Mouse (Mus musculus): ENCODE results near the gene Bora. TPM values are rescaled to one million over a fixed set of nuclear protein-coding genes. Genes with fewer than 3 reads are reported as not detected.
"Not testable (repeated sequence)": the region's sequence is repeated elsewhere in the genome, so short reads cannot be mapped to it uniquely, and the experiment has no call there.

The Bora gene
- polyA plus RNA-seq, 1 experiment from 2014 or later, result 14.0 TPM

DNA sequence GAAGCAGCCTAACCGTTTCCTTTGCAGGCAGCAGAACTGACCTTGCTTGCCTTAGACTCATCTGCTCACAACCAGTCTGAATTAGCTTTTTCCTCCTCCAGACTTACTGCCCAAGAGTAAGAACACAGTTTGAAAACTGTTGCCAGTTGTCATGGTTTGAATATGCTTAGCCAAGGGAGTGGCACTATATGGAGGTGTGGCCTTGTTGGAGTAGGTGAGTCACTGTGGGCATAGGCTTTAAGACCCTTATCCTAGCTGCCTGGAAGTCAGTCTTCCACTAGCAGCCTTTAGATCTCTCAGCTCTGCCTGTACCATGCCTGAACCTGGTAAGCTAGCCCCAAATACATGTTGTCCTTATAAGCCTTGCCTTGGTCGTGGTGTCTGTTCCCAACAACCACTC lies 8.3 kb upstream of the Bora start:
- Histone ChIP-seq H3K27ac (replicated peaks) (no peak overlapping the region), H3K9ac (replicated peaks) (no peak overlapping the region), H3K4me1 (no peaks in the 10 kb centered on the region), H3K4me2 (no peak overlapping the region), H3K36me3 (peaks cover 11% of the 10 kb centered on the region), H3K27me3 (replicated peaks) (no peaks in the 10 kb centered on the region), H3K4me3 (replicated peaks) (no peak overlapping the region), H3K9me3 (replicated peaks) (no peaks in the 10 kb centered on the region)
- WGBS, result 74% methylated on average over 2 of the region's 2 CpGs
- ATAC-seq (ENCODE audit: low FRiP score), result no peak

DNA sequence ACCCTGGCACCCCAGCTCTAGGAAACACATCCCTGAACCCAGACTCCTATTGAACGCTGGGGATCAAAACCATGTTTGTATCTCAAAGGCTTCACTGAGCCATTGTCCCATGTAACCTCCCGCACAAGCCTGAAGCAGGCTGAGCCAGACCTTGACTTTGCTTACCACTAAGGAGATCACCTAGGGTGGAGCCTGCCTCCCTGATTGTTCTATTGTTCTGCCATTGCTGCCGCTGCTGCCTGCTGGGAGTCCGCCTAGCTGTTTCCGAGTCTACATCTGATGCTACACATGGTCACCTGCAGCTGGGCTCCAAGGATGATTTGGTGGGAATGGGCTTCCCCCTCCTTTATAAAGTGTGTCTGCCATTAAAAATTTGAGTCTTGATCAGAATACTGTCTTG lies 6.7 kb upstream of the Bora start:
- 50% methylated on average over 5 of the region's 5 CpGs for WGBS
- not testable (repeated sequence) for H3K27me3 ChIP-seq (replicated peaks); H3K9me3 ChIP-seq (replicated peaks); H3K9ac ChIP-seq (replicated peaks); H3K4me3 ChIP-seq (replicated peaks); H3K4me2 ChIP-seq; H3K27ac ChIP-seq (replicated peaks); ATAC-seq (ENCODE audit: low FRiP score)
- H3K36me3 ChIP-seq, result peaks cover 11% of the 10 kb centered on the region
- peaks cover 10% of the 10 kb centered on the region for H3K4me1 ChIP-seq

DNA sequence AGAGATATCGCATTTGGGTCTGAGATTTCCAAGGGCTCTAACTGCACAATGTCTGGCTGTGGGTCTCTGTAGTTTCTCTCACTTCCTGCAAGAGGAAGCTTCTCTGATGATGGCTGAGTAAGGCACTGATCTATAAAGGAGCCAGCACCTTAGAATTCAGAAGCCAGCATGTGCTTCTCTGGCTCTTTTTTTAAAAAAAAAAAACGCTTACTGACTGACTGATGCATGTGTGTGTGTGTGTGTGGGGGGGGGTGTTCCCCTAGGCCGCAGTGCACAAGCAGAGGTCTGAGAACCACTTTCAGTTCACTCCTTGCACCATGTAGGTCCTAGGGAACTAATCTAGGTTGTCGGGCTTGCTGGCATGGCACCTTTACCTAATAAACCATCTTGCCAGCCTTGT lies 4.6 kb upstream of the Bora start:
- Histone ChIP-seq H3K9me3 (replicated peaks) (no peaks in the 10 kb centered on the region), H3K27me3 (replicated peaks) (no peaks in the 10 kb centered on the region), H3K4me2 (no peak overlapping the region), H3K36me3 (peaks cover 4% of the 10 kb centered on the region; the same call in 1 of the 2 replicates), H3K27ac (replicated peaks) (no peak overlapping the region), H3K9ac (replicated peaks) (no peak overlapping the region), H3K4me1 (peaks cover 18% of the 10 kb centered on the region), H3K4me3 (replicated peaks) (no peak overlapping the region)
- WGBS, result 82% methylated on average over 4 of the region's 4 CpGs
- no peak for ATAC-seq (ENCODE audit: low FRiP score)

DNA sequence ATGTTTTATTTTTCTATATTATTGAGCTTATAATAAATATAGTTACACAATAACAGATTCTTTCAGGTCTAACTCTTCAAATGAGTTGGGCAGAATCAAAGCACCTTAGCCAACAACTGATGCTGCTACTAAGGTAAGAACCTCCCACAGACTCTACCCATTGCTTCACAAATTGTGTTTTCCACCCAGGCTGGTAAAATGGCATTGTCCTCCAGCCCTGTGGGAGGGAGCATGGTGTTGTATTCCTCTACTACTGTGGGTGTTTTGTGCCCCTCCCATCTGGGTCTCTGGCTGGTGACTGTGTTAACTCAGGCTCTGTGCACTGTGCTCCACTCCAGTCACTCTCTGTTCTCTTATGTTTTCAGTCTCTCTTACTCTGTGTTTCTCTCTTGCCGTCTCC lies 2.5 kb upstream of the Bora start:
- Histone ChIP-seq H3K9ac (replicated peaks) (no peak overlapping the region), H3K4me2 (peak overlapping the region; percentile 77), H3K27ac (replicated peaks) (no peak overlapping the region), H3K27me3 (replicated peaks) (no peaks in the 10 kb centered on the region), H3K36me3 (no peaks in the 10 kb centered on the region; the same call in 1 of the 2 replicates), H3K4me3 (replicated peaks) (0 out of 2 replicates have a peak overlapping the region, but pooled peaks have one; percentile 98), H3K4me1 (peaks cover 25% of the 10 kb centered on the region), H3K9me3 (replicated peaks) (no peaks in the 10 kb centered on the region)
- 33% methylated on average over 1 of the region's 1 CpGs for WGBS
- ATAC-seq (ENCODE audit: low FRiP score), result no peak

DNA sequence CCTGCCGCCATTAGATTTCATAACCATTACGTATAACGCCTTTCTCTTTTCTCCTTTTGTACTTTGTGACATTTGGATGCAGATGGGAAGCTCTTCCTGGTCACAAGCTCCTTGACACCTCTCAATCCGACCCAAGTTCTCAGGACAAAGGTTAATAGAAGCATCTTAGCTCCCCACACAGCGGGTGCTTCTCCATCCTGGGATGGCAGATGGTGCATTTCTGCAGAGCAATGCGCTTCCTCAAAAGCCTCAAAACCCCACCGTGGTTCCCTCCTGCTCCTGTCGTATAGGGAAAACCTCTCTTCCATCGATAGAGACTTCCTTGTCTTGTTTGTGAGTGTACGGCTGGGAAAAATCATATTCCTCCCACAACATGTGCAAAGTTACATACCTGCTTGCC lies 1.9 kb upstream of the Bora start:
- H3K27ac ChIP-seq (replicated peaks), result no peak overlapping the region
- no peaks in the 10 kb centered on the region for H3K36me3 ChIP-seq
- ATAC-seq (ENCODE audit: low FRiP score), result no peak
- H3K4me2 ChIP-seq, result peak overlapping the region; percentile 77
- 19% methylated on average over 10 of the region's 10 CpGs for WGBS
- no peaks in the 10 kb centered on the region for H3K9me3 ChIP-seq (replicated peaks)
- H3K9ac ChIP-seq (replicated peaks), result 0 out of 2 replicates have a peak overlapping the region, but pooled peaks have one; percentile 23
- peaks cover 25% of the 10 kb centered on the region for H3K4me1 ChIP-seq
- peak overlapping the region; percentile 98 for H3K4me3 ChIP-seq (replicated peaks)
- H3K27me3 ChIP-seq (replicated peaks), result no peaks in the 10 kb centered on the region

DNA sequence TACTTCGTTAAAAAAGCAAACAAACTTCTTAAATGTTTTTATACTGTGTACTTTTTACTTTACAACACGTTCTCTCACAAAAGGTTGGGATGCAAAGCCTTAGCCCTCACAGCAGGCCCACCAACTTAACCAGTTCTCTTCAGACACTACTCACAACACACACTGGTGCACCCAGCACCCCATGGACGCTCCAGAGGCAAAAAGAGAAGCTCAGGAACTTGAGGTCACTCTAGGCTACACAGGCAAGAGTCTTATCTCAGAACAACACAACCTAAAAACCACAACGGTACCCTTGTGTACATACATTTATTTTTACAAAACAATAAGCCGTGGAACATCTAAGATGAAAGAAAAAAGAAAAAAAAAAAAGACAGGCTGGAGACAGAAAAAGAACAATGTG lies 1.3 kb upstream of the Bora start:
- Histone ChIP-seq H3K4me2 (peak overlapping the region; percentile 77), H3K27ac (replicated peaks) (no peak overlapping the region), H3K9ac (replicated peaks) (peak overlapping the region; percentile 93), H3K9me3 (replicated peaks) (no peaks in the 10 kb centered on the region), H3K4me3 (replicated peaks) (peak overlapping the region; percentile 98), H3K27me3 (replicated peaks) (no peaks in the 10 kb centered on the region), H3K36me3 (no peaks in the 10 kb centered on the region), H3K4me1 (peaks cover 25% of the 10 kb centered on the region)
- WGBS, result 6% methylated on average over 5 of the region's 5 CpGs
- no peak for ATAC-seq (ENCODE audit: low FRiP score)

DNA sequence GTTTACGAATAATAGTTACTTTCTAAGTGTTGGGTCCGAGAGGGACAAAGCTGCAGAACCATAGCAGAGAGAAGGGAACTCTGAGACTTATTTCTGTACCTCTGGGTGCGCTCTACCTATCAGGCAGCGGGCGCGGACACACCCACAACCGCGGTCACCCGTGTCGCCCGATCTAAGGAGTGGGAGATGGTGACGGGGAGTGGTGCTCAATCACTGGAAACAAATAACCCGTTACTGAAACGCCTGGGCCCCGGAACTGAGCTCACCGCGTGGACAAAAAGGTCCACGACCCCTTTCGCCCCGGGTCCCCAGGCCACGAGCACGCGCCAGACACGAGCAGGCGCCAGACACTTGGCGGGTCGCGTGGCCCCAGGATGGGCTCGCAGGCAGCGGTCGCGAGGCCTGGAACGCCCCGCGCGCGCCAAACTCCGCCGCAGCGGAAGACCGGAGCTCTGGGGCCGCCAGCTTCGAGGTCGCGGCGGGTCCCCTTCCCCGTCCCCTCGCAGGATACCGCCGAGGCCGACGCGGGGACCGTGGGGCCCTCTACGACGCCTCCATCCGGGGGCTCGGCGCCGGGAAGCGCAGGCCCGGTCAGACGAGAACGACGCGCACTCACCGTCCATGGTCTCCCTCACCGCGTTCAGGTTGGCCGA lies 518 bp upstream of the Bora start:
- under 1% methylated on average over 70 of the region's 70 CpGs for WGBS
- ATAC-seq (ENCODE audit: low FRiP score), result peak; percentile 33
- H3K27me3 ChIP-seq (replicated peaks), result no peaks in the 10 kb centered on the region
- H3K9ac ChIP-seq (replicated peaks), result peak overlapping the region; percentile 93
- no peaks in the 10 kb centered on the region for H3K36me3 ChIP-seq
- H3K9me3 ChIP-seq (replicated peaks), result no peaks in the 10 kb centered on the region
- peak overlapping the region; percentile 98 for H3K4me3 ChIP-seq (replicated peaks)
- peak overlapping the region; percentile 87 for H3K27ac ChIP-seq (replicated peaks)
- H3K4me2 ChIP-seq, result peak overlapping the region; percentile 77
- H3K4me1 ChIP-seq, result peaks cover 25% of the 10 kb centered on the region

DNA sequence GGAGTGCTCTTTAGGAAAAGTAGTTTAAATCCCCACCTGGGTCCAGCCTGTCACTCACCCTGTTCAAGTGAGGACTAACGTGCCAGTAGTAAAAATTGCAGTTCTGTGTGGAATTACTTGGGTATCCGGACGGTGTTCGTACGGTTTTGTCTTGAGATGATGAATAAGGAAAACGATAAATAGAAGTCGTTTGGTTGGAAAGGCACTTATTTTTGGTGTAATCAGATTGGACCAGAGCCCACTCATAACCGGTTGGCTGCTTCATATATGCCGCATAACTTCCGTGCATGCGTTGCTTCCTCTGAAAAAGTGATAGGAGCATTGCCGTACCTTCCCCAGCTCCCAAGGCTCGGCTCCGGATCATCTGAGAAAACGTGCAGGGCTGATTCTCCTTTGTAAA lies 760 bp downstream of the Bora start:
- Histone ChIP-seq H3K4me3 (replicated peaks) (peak overlapping the region; percentile 98), H3K9me3 (replicated peaks) (no peaks in the 10 kb centered on the region), H3K27ac (replicated peaks) (0 out of 2 replicates have a peak overlapping the region, but pooled peaks have one; percentile 87), H3K4me1 (peaks cover 25% of the 10 kb centered on the region), H3K4me2 (peak overlapping the region; percentile 77), H3K27me3 (replicated peaks) (no peaks in the 10 kb centered on the region), H3K36me3 (no peaks in the 10 kb centered on the region), H3K9ac (replicated peaks) (peak overlapping the region; percentile 93)
- under 1% methylated on average over 15 of the region's 15 CpGs for WGBS
- ATAC-seq (ENCODE audit: low FRiP score), result no peak; the same call in 1 of the 2 replicates

DNA sequence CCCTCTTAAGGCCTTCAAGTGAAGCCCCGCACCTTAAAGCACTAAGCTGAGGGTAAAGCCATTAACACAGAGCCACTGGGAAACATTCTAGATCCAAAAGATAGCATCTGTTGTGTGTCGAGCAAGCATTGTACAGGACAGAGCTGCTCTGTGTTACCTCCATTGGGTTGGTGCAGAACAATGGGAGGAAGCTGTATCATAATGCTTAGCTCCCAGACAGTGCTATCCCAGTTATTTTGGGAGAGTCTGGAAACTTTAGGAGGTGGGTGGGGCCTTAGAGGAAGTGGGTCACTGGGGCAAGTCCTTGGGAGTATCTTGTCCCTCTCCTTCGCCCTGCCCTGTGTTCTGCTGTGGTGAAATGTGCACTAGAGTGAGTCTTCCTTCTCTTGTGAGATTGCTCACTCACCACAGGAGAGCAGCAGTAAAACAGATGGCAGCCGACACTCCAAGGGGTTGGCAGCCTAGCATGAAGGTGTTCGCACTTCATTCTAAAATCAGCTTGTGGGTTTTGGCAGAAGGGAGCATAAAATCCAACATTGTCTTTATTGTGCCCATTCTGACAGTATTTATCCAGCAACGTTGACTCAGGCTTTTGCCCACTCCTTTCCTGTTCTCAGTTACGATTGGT lies 13.1 kb downstream of the Bora start:
- no peak overlapping the region for H3K4me2 ChIP-seq
- no peak overlapping the region for H3K9ac ChIP-seq (replicated peaks)
- H3K36me3 ChIP-seq, result no peaks in the 10 kb centered on the region
- no peak overlapping the region for H3K4me3 ChIP-seq (replicated peaks)
- no peaks in the 10 kb centered on the region for H3K9me3 ChIP-seq (replicated peaks)
- no peaks in the 10 kb centered on the region for H3K4me1 ChIP-seq
- 80% methylated on average over 7 of the region's 7 CpGs for WGBS
- no peak overlapping the region for H3K27ac ChIP-seq (replicated peaks)
- ATAC-seq (ENCODE audit: low FRiP score), result no peak
- H3K27me3 ChIP-seq (replicated peaks), result no peaks in the 10 kb centered on the region

DNA sequence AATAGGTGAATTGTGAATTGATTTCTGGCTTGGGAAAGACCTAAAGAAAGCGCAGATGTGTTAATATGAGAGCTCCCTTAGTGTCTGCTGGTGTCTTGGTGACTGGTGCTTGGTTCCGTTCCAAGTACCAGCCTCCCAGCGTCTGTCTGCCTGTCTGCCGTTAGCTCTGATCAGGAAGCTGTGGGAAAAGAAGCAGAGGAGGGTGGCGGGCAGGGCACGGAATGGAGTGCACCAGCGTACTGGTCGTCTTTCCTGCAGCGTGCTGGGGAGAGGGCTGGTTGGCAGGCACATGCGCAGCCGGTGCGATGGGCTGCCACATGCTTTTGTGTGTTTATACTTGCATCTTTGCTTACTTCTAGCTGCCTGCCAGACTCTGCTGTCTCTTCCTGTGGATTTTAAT lies 14.6 kb downstream of the Bora start:
- no peak for ATAC-seq (ENCODE audit: low FRiP score)
- Histone ChIP-seq H3K9me3 (replicated peaks) (no peaks in the 10 kb centered on the region), H3K4me3 (replicated peaks) (no peak overlapping the region), H3K27me3 (replicated peaks) (no peaks in the 10 kb centered on the region), H3K9ac (replicated peaks) (no peak overlapping the region), H3K4me1 (no peaks in the 10 kb centered on the region), H3K4me2 (no peak overlapping the region), H3K36me3 (no peaks in the 10 kb centered on the region), H3K27ac (replicated peaks) (no peak overlapping the region)
- 89% methylated on average over 12 of the region's 12 CpGs for WGBS

DNA sequence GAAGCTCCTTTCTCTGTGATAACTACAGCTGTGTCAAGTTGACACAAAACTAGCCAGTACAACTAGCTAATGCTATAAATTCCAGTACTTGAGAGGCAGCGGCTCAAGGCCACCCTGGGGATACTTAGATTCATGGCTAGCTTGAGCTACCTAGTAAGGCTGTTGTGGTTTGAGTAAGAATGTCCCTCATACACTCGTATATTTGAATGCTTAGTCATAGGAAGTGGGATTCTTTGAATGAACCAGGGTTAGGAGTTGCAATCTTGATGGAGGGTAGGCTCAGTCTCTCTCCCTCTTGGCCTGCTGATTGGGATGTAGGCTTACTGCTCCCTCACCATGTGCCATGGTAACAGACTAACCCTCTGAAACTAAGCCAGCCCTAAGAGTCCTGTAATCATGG lies 17.1 kb downstream of the Bora start:
- ATAC-seq (ENCODE audit: low FRiP score), result no peak
- Histone ChIP-seq H3K27me3 (replicated peaks) (no peaks in the 10 kb centered on the region), H3K9me3 (replicated peaks) (no peaks in the 10 kb centered on the region), H3K4me1 (no peaks in the 10 kb centered on the region), H3K36me3 (0 out of 2 replicates have a peak, but pooled peaks cover under 1% of the 10 kb centered on the region), H3K27ac (replicated peaks) (no peak overlapping the region), H3K4me2 (no peak overlapping the region), H3K4me3 (replicated peaks) (no peak overlapping the region), H3K9ac (replicated peaks) (no peak overlapping the region)
- 94% methylated on average over 2 of the region's 2 CpGs for WGBS

DNA sequence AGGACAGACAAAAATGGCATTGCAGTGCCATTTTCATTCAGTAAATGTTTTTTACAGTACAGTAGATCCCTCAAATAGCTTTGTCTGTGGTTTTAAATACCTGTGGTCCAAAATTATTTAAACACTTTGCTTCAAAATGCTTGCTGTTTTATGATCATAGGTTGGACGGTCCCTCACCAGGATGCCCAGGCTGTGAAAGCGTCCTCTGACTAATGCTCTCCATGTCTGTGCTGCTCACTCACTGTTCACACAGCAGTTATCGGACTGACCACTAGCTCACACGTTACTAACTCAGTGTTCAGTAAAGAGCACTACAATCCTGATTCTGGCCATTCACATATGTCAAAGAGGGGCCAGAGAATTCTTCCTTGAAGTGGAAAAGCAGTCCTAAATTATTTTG lies 25.1 kb downstream of the Bora start:
- Histone ChIP-seq H3K27ac (replicated peaks) (no peak overlapping the region), H3K9ac (replicated peaks) (no peak overlapping the region), H3K27me3 (replicated peaks) (no peaks in the 10 kb centered on the region), H3K4me1 (no peaks in the 10 kb centered on the region), H3K4me2 (no peak overlapping the region), H3K9me3 (replicated peaks) (no peaks in the 10 kb centered on the region), H3K36me3 (peaks cover 15% of the 10 kb centered on the region), H3K4me3 (replicated peaks) (no peak overlapping the region)
- 87% methylated on average over 4 of the region's 4 CpGs for WGBS
- ATAC-seq (ENCODE audit: low FRiP score), result no peak

Measured in neural tube, embryonic 15.5 days (tissue).